Mouse (Mus musculus): ENCODE measurements around the gene Acsf2.

DNA sequence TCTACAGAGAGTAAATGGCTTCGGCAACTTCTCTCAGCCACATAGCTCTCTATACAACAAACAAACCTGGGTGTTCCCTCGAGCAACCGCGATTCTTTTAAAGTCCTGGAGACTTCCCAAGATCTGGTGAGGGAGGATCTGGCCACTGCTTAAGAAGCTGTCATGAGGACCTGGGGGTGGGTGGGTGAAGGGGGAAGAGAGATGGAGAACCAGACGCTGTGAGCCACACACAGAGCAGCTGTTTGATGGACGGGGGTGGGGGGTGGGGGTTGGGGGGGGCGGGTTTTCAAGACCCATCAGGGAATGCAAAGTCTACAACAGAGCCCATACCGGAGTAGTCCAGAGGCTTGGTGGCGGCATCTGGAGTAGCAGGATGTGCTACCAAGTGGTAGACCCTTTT lies 88.2 kb downstream of the Acsf2 start:
- TF ChIP-seq CTCF (IDR thresholded peaks at IDR 0.05; ENCODE audit: borderline replicate concordance, control insufficient read depth, extremely low read depth, insufficient read depth, low read length, poor library complexity) (no peak), POLR2A (IDR thresholded peaks at IDR 0.05; ENCODE audit: control insufficient read depth, extremely low read depth, insufficient read depth, low read length, poor library complexity) (no peak)

Measured in thymus, adult 2 months (tissue).